Mouse (Mus musculus) layer of hippocampus, adult 8-10 months (tissue): Measurements from ENCODE around the gene Phlpp1. TPM values are rescaled to one million over a fixed set of nuclear protein-coding genes. Genes with fewer than 3 reads are reported as not detected.

ENCODE experiments used
- DNase-seq, 2 experiments: peaks; one replicate each; pipeline ENCODE4 v3.0.0; 2022; ENCODE audit warnings: low spot score in 2 of 2
- total RNA-seq, 4 experiments: library from RNA; stranded (reverse); gene quantifications; 2 replicates each; pipeline ENCODE4 v1.2.4; 2022

Phlpp1 gene
- total RNA-seq, 4 experiments from 2014 or later, result 83.4 to 88.2 (median 87.7) TPM

- no peak for DNase-seq
Observed at GRCm38 (mm10) chr1:106376003-106376402, 204.5 kb downstream of the Phlpp1 start.

- no peak for DNase-seq
Observed at GRCm38 (mm10) chr1:106380465-106380864, 208.9 kb downstream of the Phlpp1 start.

- DNase-seq, result no peak
Observed at GRCm38 (mm10) chr1:106386542-106386941, 215.0 kb downstream of the Phlpp1 start.

GRCm38 (mm10) chr1:106387264-106387663, 215.7 kb downstream of the Phlpp1 start:
- DNase-seq, result no peak

- DNase-seq, result peak in 1 of 2 experiments; percentile 44
Observed at GRCm38 (mm10) chr1:106389673-106390072, 218.1 kb downstream of the Phlpp1 start.

GRCm38 (mm10) chr1:106393072-106393471, 221.5 kb downstream of the Phlpp1 start:
- no peak for DNase-seq

GRCm38 (mm10) chr1:106394678-106395077, 223.1 kb downstream of the Phlpp1 start:
- no peak for DNase-seq

GRCm38 (mm10) chr1:106395476-106395875, 223.9 kb downstream of the Phlpp1 start:
- peak in 1 of 2 experiments; percentile 62 for DNase-seq

GRCm38 (mm10) chr1:106400900-106401634, 229.5 kb downstream of the Phlpp1 start:
- DNase-seq, result no peak

GRCm38 (mm10) chr1:106403011-106403501, 231.5 kb downstream of the Phlpp1 start:
- no peak for DNase-seq

GRCm38 (mm10) chr1:106406852-106407251, 235.3 kb downstream of the Phlpp1 start:
- DNase-seq, result peak; percentile 60 to 74

GRCm38 (mm10) chr1:106407963-106408440, 236.4 kb downstream of the Phlpp1 start:
- DNase-seq, result no peak

GRCm38 (mm10) chr1:106410858-106411257, 239.3 kb downstream of the Phlpp1 start:
- DNase-seq, result no peak

- DNase-seq, result no peak
Observed at GRCm38 (mm10) chr1:106425128-106425936, 253.8 kb downstream of the Phlpp1 start.

GRCm38 (mm10) chr1:106428170-106428569, 256.6 kb downstream of the Phlpp1 start:
- peak in 1 of 2 experiments; percentile 36 for DNase-seq

- DNase-seq, result no peak
Observed at GRCm38 (mm10) chr1:106428580-106428979, 257.0 kb downstream of the Phlpp1 start.

- DNase-seq, result no peak
Observed at GRCm38 (mm10) chr1:106433580-106433979, 262.0 kb downstream of the Phlpp1 start.

Other genes with a start within 250 kb of the Phlpp1 start
- gene Zcchc2, start 181.3 kb upstream of the Phlpp1 start, total RNA-seq, result 10 to 100 TPM; 20.6 to 25.6 (median 23.3) TPM